Mouse (Mus musculus): ENCODE results near the gene Pkp3. TPM values are rescaled to one million over a fixed set of nuclear protein-coding genes. Genes with fewer than 3 reads are reported as not detected.

Gene Pkp3
- polyA plus RNA-seq, 1 experiment from 2014 or later = not detected

DNA sequence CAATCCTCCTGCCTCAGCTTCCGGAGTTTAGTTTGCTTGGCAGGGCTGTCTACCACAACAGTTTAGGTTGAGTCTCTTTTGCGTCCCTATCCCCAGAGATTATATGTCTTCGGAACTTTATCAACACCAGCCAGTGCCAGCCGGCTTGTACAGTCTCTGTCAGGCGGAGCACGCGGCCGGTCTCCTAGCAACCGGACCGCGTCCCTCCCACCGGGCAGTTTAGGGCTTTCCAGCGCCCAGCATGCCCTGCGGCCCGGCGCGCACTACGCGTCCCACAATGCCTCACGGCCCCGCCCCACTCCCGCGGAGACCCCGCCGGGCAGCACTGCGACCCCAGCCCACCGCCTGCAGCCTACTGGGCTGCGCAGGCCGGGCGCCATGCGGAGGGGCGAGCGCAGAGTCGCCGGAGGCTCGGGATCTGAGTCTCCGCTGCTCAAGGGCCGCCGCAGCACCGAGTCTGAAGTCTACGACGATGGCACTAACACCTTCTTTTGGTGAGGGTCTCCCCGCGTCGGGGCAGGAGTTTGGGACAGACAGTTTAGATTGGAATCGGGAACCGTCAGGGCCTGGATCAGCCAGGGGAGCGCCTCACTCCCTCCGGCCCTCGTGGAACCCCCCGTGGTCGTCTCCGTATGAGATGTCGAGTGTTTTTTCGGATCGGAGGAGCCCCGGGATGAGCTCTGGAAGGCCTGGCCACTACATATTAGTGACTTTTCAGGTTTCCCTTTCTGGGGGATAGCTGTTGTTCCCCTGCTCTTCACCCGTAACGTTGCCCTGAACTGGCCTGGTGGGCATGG, 53.2 kb downstream of the Pkp3 start:
- H3K4me1 ChIP-seq (replicated peaks; ENCODE audit: control insufficient read depth, insufficient read depth, low read length) = peaks cover 18% of the 10 kb centered on the region
- no peaks in the 10 kb centered on the region for H3K9me3 ChIP-seq (ENCODE audit: control insufficient read depth, low read length)
- H3K27ac ChIP-seq (ENCODE audit: low read length) = peak overlapping the region; percentile 26; the same call in 1 of the 2 replicates
- WGBS = under 1% methylated on average over 59 of the region's 59 CpGs
- peak; percentile 100 for ATAC-seq
- no peaks in the 10 kb centered on the region for H3K36me3 ChIP-seq (ENCODE audit: control insufficient read depth, insufficient read depth)
- no peaks in the 10 kb centered on the region for H3K27me3 ChIP-seq (replicated peaks; ENCODE audit: control insufficient read depth, insufficient read depth, low read length)
- H3K9ac ChIP-seq (replicated peaks; ENCODE audit: low read depth, low read length) = peak overlapping the region; percentile 91
- H3K4me2 ChIP-seq (ENCODE audit: low read length) = peak overlapping the region; percentile 88
- peak overlapping the region; percentile 92 for H3K4me3 ChIP-seq (replicated peaks; ENCODE audit: low read length)

DNA sequence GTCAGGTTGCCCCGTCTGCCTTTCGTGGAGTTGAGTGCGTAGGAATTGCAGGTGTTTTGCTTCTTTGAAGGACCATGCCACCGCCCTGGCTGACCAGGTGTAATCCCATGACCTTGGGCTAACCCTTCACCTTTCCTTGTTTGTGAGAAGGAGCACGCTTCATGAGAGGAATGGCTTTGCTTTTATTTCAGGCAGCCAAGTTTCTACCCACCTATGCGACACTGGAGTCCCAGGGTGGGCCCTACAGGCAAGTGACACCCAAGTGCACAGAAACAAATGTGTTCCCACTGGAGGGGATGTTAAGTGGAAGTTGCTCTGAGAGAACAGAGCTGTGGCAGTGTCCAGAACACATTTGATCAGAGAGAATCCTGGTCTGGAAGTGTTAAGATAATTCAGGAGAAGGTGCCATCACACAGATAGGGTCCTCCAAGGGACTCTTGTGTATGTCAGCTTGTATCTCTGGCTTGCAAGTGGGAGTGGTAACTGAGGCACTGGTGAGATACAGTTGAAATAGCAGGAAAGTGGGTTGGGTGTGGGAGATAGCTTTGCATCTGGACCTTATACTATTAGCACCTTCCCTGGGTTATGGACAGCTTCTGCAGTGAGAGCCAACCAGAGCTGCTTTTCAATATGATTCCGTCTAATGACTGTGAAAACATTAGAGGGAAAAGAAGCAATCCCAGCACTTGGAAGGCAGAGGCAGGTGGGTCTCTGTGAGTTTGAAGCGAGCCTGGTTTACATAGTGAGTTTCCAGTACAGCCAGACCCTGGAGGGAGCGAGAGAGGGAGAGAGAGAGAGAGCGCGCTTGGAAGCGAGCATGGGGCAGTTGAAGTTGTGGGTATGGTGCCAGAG, 54.1 kb downstream of the Pkp3 start:
- 61% methylated on average over 12 of the region's 12 CpGs for WGBS
- Histone ChIP-seq H3K9me3 (ENCODE audit: control insufficient read depth, low read length) (no peaks in the 10 kb centered on the region), H3K4me1 (replicated peaks; ENCODE audit: control insufficient read depth, insufficient read depth, low read length) (peaks cover 18% of the 10 kb centered on the region), H3K27ac (ENCODE audit: low read length) (no peak overlapping the region), H3K4me2 (ENCODE audit: low read length) (peak overlapping the region; percentile 88), H3K9ac (replicated peaks; ENCODE audit: low read depth, low read length) (peak overlapping the region; percentile 91), H3K27me3 (replicated peaks; ENCODE audit: control insufficient read depth, insufficient read depth, low read length) (no peaks in the 10 kb centered on the region), H3K36me3 (ENCODE audit: control insufficient read depth, insufficient read depth) (peaks cover 7% of the 10 kb centered on the region), H3K4me3 (replicated peaks; ENCODE audit: low read length) (peak overlapping the region; percentile 92)
- ATAC-seq = no peak

Other genes with a start within 250 kb of the Pkp3 start
- gene Urah, start 243.2 kb upstream of the Pkp3 start, polyA plus RNA-seq (2015; fragmentation: Nextera tagmentation; extraction: Ambion mirVana) = not detected in 2 replicates
- gene Scgb1c1, start 232.7 kb upstream of the Pkp3 start, polyA plus RNA-seq (2015; fragmentation: Nextera tagmentation; extraction: Ambion mirVana) = 1.7 TPM in 1 of 2 replicates, not detected in the other
- not detected in 2 replicates for gene Odf3, start 230.4 kb upstream of the Pkp3 start, polyA plus RNA-seq (2015; fragmentation: Nextera tagmentation; extraction: Ambion mirVana)
- not detected in 2 replicates for gene Gm45785, start 221.9 kb upstream of the Pkp3 start, polyA plus RNA-seq (2015; fragmentation: Nextera tagmentation; extraction: Ambion mirVana)
- gene Ric8a, start 221.3 kb upstream of the Pkp3 start, polyA plus RNA-seq (2015; fragmentation: Nextera tagmentation; extraction: Ambion mirVana) = 91.2 and 101 TPM in 2 replicates
- gene Bet1l, start 220.6 kb upstream of the Pkp3 start, polyA plus RNA-seq (2015; fragmentation: Nextera tagmentation; extraction: Ambion mirVana) = 35.6 and 40.4 TPM in 2 replicates
- 272 and 303 TPM in 2 replicates for gene Psmd13, start 196.2 kb upstream of the Pkp3 start, polyA plus RNA-seq (2015; fragmentation: Nextera tagmentation; extraction: Ambion mirVana)
- 29.5 and 38.5 TPM in 2 replicates for gene Sirt3, start 195.9 kb upstream of the Pkp3 start, polyA plus RNA-seq (2015; fragmentation: Nextera tagmentation; extraction: Ambion mirVana)
- not detected in 2 replicates for gene Cox8b, start 177.8 kb upstream of the Pkp3 start, polyA plus RNA-seq (2015; fragmentation: Nextera tagmentation; extraction: Ambion mirVana)
- gene Nlrp6, start 157.3 kb upstream of the Pkp3 start, polyA plus RNA-seq (2015; fragmentation: Nextera tagmentation; extraction: Ambion mirVana) = 0.68 and 0.71 TPM in 2 replicates
- gene Pgghg, start 136.8 kb upstream of the Pkp3 start, polyA plus RNA-seq (2015; fragmentation: Nextera tagmentation; extraction: Ambion mirVana) = 8.9 and 10.1 TPM in 2 replicates
- gene Ifitm5, start 127.9 kb upstream of the Pkp3 start, polyA plus RNA-seq (2015; fragmentation: Nextera tagmentation; extraction: Ambion mirVana) = 0.38 and 2.1 TPM in 2 replicates
- gene Gm45717, start 122.3 kb upstream of the Pkp3 start, polyA plus RNA-seq (2015; fragmentation: Nextera tagmentation; extraction: Ambion mirVana) = not detected in 2 replicates
- gene Ifitm2, start 122.2 kb upstream of the Pkp3 start, polyA plus RNA-seq (2015; fragmentation: Nextera tagmentation; extraction: Ambion mirVana) = 126 and 150 TPM in 2 replicates
- gene Ifitm1, start 111.0 kb upstream of the Pkp3 start, polyA plus RNA-seq (2015; fragmentation: Nextera tagmentation; extraction: Ambion mirVana) = 9.0 and 11.2 TPM in 2 replicates
- gene Ifitm3, start 67.4 kb upstream of the Pkp3 start, polyA plus RNA-seq (2015; fragmentation: Nextera tagmentation; extraction: Ambion mirVana) = 21.0 and 26.1 TPM in 2 replicates
- 0.40 and 0.57 TPM in 2 replicates for gene Ifitm6, start 60.3 kb upstream of the Pkp3 start, polyA plus RNA-seq (2015; fragmentation: Nextera tagmentation; extraction: Ambion mirVana)
- gene Gm17387, start 49.1 kb upstream of the Pkp3 start, polyA plus RNA-seq (2015; fragmentation: Nextera tagmentation; extraction: Ambion mirVana) = not detected in 2 replicates
- gene B4galnt4, start 17.1 kb upstream of the Pkp3 start, polyA plus RNA-seq (2015; fragmentation: Nextera tagmentation; extraction: Ambion mirVana) = 45.4 and 53.0 TPM in 2 replicates
- 2.1 TPM in 2 replicates for gene Sigirr, start 22.4 kb downstream of the Pkp3 start, polyA plus RNA-seq (2015; fragmentation: Nextera tagmentation; extraction: Ambion mirVana)
- 0.21 and 0.22 TPM in 2 replicates for gene Ano9, start 39.6 kb downstream of the Pkp3 start, polyA plus RNA-seq (2015; fragmentation: Nextera tagmentation; extraction: Ambion mirVana)
- 74.9 and 78.9 TPM in 2 replicates for gene Ptdss2, start 44.2 kb downstream of the Pkp3 start, polyA plus RNA-seq (2015; fragmentation: Nextera tagmentation; extraction: Ambion mirVana)
- 41.0 and 45.7 TPM in 2 replicates for gene Rnh1, start 94.6 kb downstream of the Pkp3 start, polyA plus RNA-seq (2015; fragmentation: Nextera tagmentation; extraction: Ambion mirVana)
- 105 and 113 TPM in 2 replicates for gene Hras, start 115.8 kb downstream of the Pkp3 start, polyA plus RNA-seq (2015; fragmentation: Nextera tagmentation; extraction: Ambion mirVana)
- gene Lrrc56, start 115.9 kb downstream of the Pkp3 start, polyA plus RNA-seq (2015; fragmentation: Nextera tagmentation; extraction: Ambion mirVana) = 10.0 and 13.9 TPM in 2 replicates
- gene Lmntd2, start 135.9 kb downstream of the Pkp3 start, polyA plus RNA-seq (2015; fragmentation: Nextera tagmentation; extraction: Ambion mirVana) = 0.76 and 1.2 TPM in 2 replicates
- gene Rassf7, start 137.6 kb downstream of the Pkp3 start, polyA plus RNA-seq (2015; fragmentation: Nextera tagmentation; extraction: Ambion mirVana) = 22.9 and 23.6 TPM in 2 replicates
- gene Phrf1, start 150.6 kb downstream of the Pkp3 start, polyA plus RNA-seq (2015; fragmentation: Nextera tagmentation; extraction: Ambion mirVana) = 90.2 and 96.1 TPM in 2 replicates
- 0.76 and 1.9 TPM in 2 replicates for gene Irf7, start 188.3 kb downstream of the Pkp3 start, polyA plus RNA-seq (2015; fragmentation: Nextera tagmentation; extraction: Ambion mirVana)
- gene Cdhr5, start 198.6 kb downstream of the Pkp3 start, polyA plus RNA-seq (2015; fragmentation: Nextera tagmentation; extraction: Ambion mirVana) = not detected in 2 replicates
- 0.55 and 2.0 TPM in 2 replicates for gene Sct, start 200.9 kb downstream of the Pkp3 start, polyA plus RNA-seq (2015; fragmentation: Nextera tagmentation; extraction: Ambion mirVana)
- gene Drd4, start 213.8 kb downstream of the Pkp3 start, polyA plus RNA-seq (2015; fragmentation: Nextera tagmentation; extraction: Ambion mirVana) = 0.47 and 0.52 TPM in 2 replicates
- gene Deaf1, start 249.5 kb downstream of the Pkp3 start, polyA plus RNA-seq (2015; fragmentation: Nextera tagmentation; extraction: Ambion mirVana) = 144 and 164 TPM in 2 replicates
- gene Tmem80, start 249.5 kb downstream of the Pkp3 start, polyA plus RNA-seq (2015; fragmentation: Nextera tagmentation; extraction: Ambion mirVana) = 53.6 and 62.2 TPM in 2 replicates